10 mouse cellular contexts compared by ENCODE assay signal in the genomic region with DNA sequence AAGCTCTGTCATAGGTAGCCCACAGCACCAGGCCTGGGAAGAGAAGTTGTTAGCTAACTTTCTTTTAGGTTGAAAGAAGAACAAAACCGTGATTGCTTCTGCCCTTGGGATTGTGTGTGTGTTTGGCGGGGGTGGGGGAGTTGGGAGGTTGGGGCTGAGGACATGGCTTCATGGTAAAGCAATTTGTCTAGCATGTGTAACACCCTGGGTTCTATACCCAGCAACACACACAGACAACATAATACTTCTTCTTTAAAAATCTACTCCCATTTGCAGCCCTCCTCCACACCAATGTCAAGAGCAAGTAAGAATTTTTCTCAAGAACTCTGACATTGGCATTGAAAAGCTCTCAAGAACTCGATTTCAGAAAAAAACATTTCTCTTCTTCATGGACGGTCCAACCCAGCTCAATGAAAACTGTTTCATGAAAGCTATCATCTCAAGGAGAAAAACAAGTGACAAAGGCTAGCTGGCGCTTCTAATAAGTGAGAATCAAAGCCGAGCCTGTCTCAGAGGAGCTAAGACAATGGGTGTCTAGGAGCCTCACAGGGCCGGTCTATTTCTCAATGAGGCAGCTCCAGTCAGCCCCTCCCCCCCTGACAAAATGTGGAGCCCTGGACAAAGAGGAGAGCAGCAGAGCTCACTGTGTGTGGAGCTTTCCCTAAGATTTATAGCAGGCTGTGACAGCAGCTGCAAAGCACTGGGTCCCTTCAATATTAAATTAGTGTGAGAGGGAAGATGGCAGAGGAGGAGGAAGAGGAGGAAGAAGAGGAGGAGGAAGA. TPM values are rescaled to one million over a fixed set of nuclear protein-coding genes. Genes with fewer than 3 reads are reported as not detected.
DNase-seq lines count a peak whose midpoint lies in the region; ATAC-seq lines count a peak whose summit lies in the region.
"Had no signal": no experiment of that assay in that cellular context is flagged by ENCODE, and none has a peak within 500 bp of the region (broad histone marks: within the 10 kb centered on the region; RNA-seq: fewer than 3 reads in every experiment).

No protein-coding gene starts in this region.

- H3K27ac ChIP-seq in kidney, embryonic 15.5 days = no peak overlapping the region
- H3K27ac ChIP-seq in forebrain, embryonic 13.5 days = peak overlapping the region; percentile 83
- peak overlapping the region; percentile 81 for H3K27ac ChIP-seq in midbrain, embryonic 12.5 days (replicated peaks)
- H3K27ac ChIP-seq: lung, embryonic 15.5 days had no signal

- H3K4me2 ChIP-seq in kidney, embryonic 15.5 days = no peak overlapping the region
- peak overlapping the region; percentile 27 for H3K4me2 ChIP-seq in forebrain, embryonic 13.5 days
- H3K4me2 ChIP-seq in midbrain, embryonic 12.5 days (replicated peaks) = no peak overlapping the region
- H3K4me2 ChIP-seq: lung, embryonic 15.5 days had no signal

- no peak overlapping the region for H3K9ac ChIP-seq in kidney, embryonic 15.5 days
- H3K9ac ChIP-seq in forebrain, embryonic 13.5 days = peak overlapping the region; percentile 1; the same call in 1 of the 2 replicates
- H3K9ac ChIP-seq in midbrain, embryonic 12.5 days (replicated peaks) = 0 out of 2 replicates have a peak overlapping the region, but pooled peaks have one; percentile 21
- H3K9ac ChIP-seq: lung, embryonic 15.5 days had no signal

- H3K4me3 ChIP-seq in kidney, embryonic 15.5 days (replicated peaks) = no peak overlapping the region
- no peak overlapping the region for H3K4me3 ChIP-seq in forebrain, embryonic 13.5 days
- H3K4me3 ChIP-seq in midbrain, embryonic 12.5 days = no peak overlapping the region
- H3K4me3 ChIP-seq: lung, embryonic 15.5 days had no signal

- DNase-seq in kidney, postnatal 36 days = no peak
- DNase-seq in ZHBTc4 (ENCODE audit: low read depth, low spot score) = peak; percentile 66
- DNase-seq in frontal cortex, postnatal 10 days (ENCODE audit: low spot score in 2 of 2) = no peak
- DNase-seq in heart, adult 9 months (ENCODE audit: low spot score in 2 of 2) = no peak
- DNase-seq: spleen, adult 18-20 months had no signal

- no peaks in the 10 kb centered on the region for H3K27me3 ChIP-seq in kidney, embryonic 15.5 days
- H3K27me3 ChIP-seq in forebrain, embryonic 13.5 days = no peaks in the 10 kb centered on the region
- no peaks in the 10 kb centered on the region for H3K27me3 ChIP-seq in midbrain, embryonic 12.5 days
- H3K27me3 ChIP-seq: lung, embryonic 15.5 days had no signal

- 45% methylated on average over 7 of the region's 7 CpGs for WGBS in kidney, embryonic 15.5 days
- WGBS in forebrain, embryonic 13.5 days = 15% methylated on average over 7 of the region's 7 CpGs
- WGBS in midbrain, embryonic 12.5 days = 27% methylated on average over 7 of the region's 7 CpGs

- H3K36me3 ChIP-seq in kidney, embryonic 15.5 days = no peaks in the 10 kb centered on the region
- H3K36me3 ChIP-seq in forebrain, embryonic 13.5 days (ENCODE audit: poor library complexity, severe bottlenecking) = no peaks in the 10 kb centered on the region
- H3K36me3 ChIP-seq in midbrain, embryonic 12.5 days = no peaks in the 10 kb centered on the region
- H3K36me3 ChIP-seq: lung, embryonic 15.5 days had no signal

- H3K9me3 ChIP-seq in kidney, embryonic 15.5 days (replicated peaks) = no peaks in the 10 kb centered on the region
- H3K9me3 ChIP-seq in forebrain, embryonic 13.5 days (replicated peaks) = no peaks in the 10 kb centered on the region
- H3K9me3 ChIP-seq in midbrain, embryonic 12.5 days = no peaks in the 10 kb centered on the region
- H3K9me3 ChIP-seq: lung, embryonic 15.5 days had no signal

- peak; percentile 82 for ATAC-seq in kidney, embryonic 15.5 days (replicated peaks; ENCODE audit: low FRiP score)
- ATAC-seq in forebrain, embryonic 13.5 days = peak; percentile 88
- ATAC-seq in midbrain, embryonic 12.5 days (ENCODE audit: low FRiP score, low read depth) = peak; percentile 95
- no peak for ATAC-seq in monocyte, adult 5-6 weeks (replicated peaks; ENCODE audit: insufficient number of reproducible peaks, low FRiP score, low TSS enrichment, poor library complexity, severe bottlenecking)

- H3K4me1 ChIP-seq in kidney, embryonic 15.5 days = no peaks in the 10 kb centered on the region
- H3K4me1 ChIP-seq in forebrain, embryonic 13.5 days = peaks cover 33% of the 10 kb centered on the region
- peaks cover 29% of the 10 kb centered on the region for H3K4me1 ChIP-seq in midbrain, embryonic 12.5 days

RNA-seq across cellular contexts. Expression of a gene that starts 40.6 kb away (rescaled TPM):
- polyA plus RNA-seq in kidney, embryonic 15.5 days (2015; fragmentation: Nextera tagmentation; extraction: Ambion mirVana) = 15.2 and 16.2 TPM in 2 replicates
- polyA plus RNA-seq in forebrain, embryonic 13.5 days (2015; fragmentation: Nextera tagmentation; extraction: Ambion mirVana) = 34.7 and 35.5 TPM in 2 replicates
- 32.4 and 33.8 TPM in 2 replicates for polyA plus RNA-seq in midbrain, embryonic 12.5 days (2016; fragmentation: Nextera tagmentation; extraction: Ambion mirVana)
- 7.1 to 28.7 TPM (median 8.0 TPM) in 3 replicates for total RNA-seq in monocyte, adult 5-6 weeks (2017)
